Mouse (Mus musculus): ENCODE measurements around the gene Dgkd.

DNA sequence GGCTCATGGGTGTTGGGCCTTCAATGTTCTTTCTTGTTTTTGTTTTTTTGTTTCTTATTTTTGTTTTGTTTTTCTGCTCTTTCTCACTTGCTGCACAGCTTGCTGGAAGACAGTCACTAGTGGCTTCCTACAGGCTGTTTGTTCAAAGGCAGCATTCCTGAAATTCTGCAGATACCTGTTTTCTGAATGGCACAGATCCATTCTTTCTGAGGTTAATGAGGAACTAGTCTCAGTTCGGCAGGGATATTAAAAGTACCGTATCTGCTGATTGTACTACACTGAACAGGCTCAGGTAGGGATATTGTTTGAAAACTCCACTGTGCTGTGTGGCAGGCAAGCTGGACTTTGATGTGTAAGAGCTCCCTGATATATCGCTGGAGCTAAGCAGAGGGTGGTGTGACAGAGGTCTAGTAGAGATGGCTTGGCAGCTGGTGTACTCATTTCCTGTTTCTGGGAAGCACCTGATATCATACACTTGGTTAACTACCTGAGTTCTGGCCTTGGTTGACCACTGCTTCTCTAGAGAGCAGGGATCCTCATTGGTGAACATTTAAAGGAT lies 67.0 kb downstream of the Dgkd start:
- TF ChIP-seq POLR2A (IDR thresholded peaks at IDR 0.05; ENCODE audit: low read depth, low read length) (no peak), CTCF (conservative IDR thresholded peaks at IDR 0.05; ENCODE audit: insufficient read depth, insufficient read length, low read depth, low read length) (no peak)
